Mouse (Mus musculus) heart, postnatal 36 days (tissue): ENCODE data around the gene Gm17728. TPM values are rescaled to one million over a fixed set of nuclear protein-coding genes. Genes with fewer than 3 reads are reported as not detected.
"Not testable (repeated sequence)": the region's sequence is repeated elsewhere in the genome, so short reads cannot be mapped to it uniquely, and the experiment has no call there.

Experiments
- DNase-seq, 2 experiments: peaks; one replicate each; pipeline ENCODE4 v3.0.0; 2021 to 2022
- intact Hi-C: fragments of 180-260 bp; cut with DNase I; formaldehyde crosslinking; loops from one replicate; pipeline ENCODE4 v1.15.1; 2025
- total RNA-seq, 2 experiments: library from RNA; stranded (reverse); gene quantifications; 2 replicates each; pipeline ENCODE4 v1.2.3; 2021

Gene Gm17728
- not detected for total RNA-seq

- intact Hi-C loops, DNase-seq: not testable (repeated sequence)
Observed at GRCm38 (mm10) chr17:9421760-9422159, at the start of gene Gm17728. Gene Gm17728 (plus strand): TSS chr17:9422060.

DNA sequence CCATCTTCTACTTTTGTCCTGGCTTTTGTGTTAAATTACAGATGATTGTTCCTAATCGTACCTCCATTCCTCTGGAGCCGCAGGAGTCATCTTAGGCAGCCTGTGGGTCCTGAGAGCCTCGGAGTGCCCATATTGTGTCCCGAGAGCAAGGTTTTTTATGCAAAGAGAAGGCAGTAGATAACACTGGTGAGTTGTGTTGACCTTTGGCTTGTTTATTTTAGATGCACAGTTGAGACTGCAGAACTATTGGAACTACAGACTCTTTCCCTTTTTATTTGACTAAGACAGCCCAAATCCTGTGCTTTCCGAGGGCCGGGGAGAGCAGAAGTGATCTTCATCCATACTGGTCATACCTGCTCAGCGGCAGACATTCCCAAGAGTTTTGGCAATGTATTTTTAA lies 24.4 kb upstream of the Gm17728 start:
- DNase-seq, result no peak
- intact Hi-C loops, result no loop called here

- intact Hi-C loops, result no loop called here
- no peak for DNase-seq
Observed at GRCm38 (mm10) chr17:9398551-9398950, 23.3 kb upstream of the Gm17728 start.

- intact Hi-C loops, result no loop called here
- DNase-seq, result no peak
Observed at GRCm38 (mm10) chr17:9403991-9404390, 17.9 kb upstream of the Gm17728 start.

GRCm38 (mm10) chr17:9407640-9408039 lies 14.2 kb upstream of the Gm17728 start:
- intact Hi-C loops, result no loop called here

GRCm38 (mm10) chr17:9419016-9419415 lies 2.8 kb upstream of the Gm17728 start:
- DNase-seq, result no peak
- intact Hi-C loops, result no loop called here

More at GRCm38 (mm10) chr17:9407640-9408039, 14.2 kb upstream of the Gm17728 start:
- no peak for DNase-seq

- intact Hi-C loops, result no loop called here
- no peak for DNase-seq
Observed at GRCm38 (mm10) chr17:9428374-9428994, 6.6 kb downstream of the Gm17728 start.

- no peak for DNase-seq
- intact Hi-C loops, result no loop called here
Observed at GRCm38 (mm10) chr17:9439997-9440655, 18.3 kb downstream of the Gm17728 start.

DNA sequence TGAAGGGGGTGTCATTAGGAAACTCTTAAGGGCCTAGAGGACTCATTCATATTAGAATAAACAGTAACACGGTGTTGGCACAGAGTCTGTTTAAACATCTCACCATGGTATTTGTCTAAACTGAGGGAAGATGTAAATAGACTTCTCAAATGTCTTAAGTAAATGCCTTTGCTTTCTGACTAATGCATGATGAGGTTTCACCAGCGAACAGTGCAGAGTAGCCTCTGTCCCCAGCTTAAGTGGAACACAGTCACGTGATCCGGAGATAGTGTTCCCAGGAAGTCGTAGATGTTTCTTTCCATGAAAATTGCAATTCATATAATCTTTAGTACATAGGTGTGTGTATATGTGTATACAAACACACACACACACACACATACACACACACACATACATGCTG lies 34.5 kb downstream of the Gm17728 start:
- intact Hi-C loops, result no loop called here
- DNase-seq, result no peak

GRCm38 (mm10) chr17:9460904-9461303 lies 39.0 kb downstream of the Gm17728 start:
- no peak for DNase-seq
- intact Hi-C loops, result no loop called here

Other genes starting within 250 kb of the Gm17728 start
- not detected for gene Pabpc6, start 247.7 kb downstream of the Gm17728 start, total RNA-seq